Mouse (Mus musculus) right cerebral cortex, postnatal 4 days (tissue): Measurements from ENCODE around the gene Pip4k2a.

ENCODE experiments used
- DNase-seq: peaks from one replicate; pipeline ENCODE4 v3.0.0-alpha.2; 2022

Gene Pip4k2a

DNA sequence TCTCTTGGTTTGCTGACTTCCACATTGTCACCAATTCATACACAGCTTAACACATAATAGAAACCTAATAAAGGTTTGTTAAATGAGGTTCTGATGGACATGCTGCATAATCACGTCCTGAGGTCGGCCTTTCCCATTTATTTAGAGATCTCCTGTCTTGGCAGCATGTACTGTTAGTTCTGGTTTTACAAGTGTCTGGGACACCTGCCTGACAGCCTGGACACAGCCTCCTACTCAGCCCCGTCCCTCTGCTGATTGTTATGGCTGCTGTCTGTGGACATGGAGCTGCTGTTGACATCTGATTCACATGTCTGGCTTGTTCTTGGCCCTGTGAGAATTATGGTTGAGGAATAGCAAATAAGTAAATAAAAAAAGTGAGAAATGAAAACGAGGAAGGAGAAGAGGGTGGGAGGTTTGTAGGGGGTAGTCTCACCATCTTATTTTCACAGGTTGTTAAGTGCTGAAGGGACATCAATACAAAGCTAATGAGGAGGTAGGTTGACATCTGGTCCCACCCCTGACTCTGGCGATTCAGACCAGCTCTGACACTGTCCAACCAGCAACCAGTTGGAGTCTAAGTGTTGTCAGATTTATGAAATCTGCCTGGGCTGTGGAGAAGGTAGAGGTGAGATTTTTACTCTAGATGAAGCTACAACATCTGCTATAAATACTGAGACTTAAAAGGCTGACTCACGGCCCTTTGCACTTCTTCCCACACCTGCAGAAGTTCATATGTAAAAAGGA, 166.7 kb downstream of the Pip4k2a start:
- no peak for DNase-seq

DNA sequence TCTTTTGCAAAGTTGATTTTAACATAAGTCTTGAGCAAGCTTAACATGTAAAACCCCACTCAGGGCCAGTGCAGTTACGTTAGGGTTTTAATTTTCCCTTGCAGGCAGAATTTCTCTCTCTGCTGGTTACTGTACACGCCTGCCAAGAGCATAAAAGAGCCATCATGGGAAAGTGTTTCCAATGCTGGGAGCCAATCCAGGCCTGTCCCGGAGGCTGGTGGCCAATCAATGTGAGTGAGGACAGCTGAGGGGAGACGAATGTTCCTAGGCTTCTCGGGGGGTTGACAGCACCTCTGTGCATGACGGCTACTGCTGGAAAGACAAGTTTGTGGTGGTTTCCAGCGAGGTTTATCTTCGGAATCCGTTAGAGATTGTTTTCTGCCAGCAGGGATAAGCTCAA, 175.2 kb downstream of the Pip4k2a start:
- DNase-seq: peak; percentile 34

DNA sequence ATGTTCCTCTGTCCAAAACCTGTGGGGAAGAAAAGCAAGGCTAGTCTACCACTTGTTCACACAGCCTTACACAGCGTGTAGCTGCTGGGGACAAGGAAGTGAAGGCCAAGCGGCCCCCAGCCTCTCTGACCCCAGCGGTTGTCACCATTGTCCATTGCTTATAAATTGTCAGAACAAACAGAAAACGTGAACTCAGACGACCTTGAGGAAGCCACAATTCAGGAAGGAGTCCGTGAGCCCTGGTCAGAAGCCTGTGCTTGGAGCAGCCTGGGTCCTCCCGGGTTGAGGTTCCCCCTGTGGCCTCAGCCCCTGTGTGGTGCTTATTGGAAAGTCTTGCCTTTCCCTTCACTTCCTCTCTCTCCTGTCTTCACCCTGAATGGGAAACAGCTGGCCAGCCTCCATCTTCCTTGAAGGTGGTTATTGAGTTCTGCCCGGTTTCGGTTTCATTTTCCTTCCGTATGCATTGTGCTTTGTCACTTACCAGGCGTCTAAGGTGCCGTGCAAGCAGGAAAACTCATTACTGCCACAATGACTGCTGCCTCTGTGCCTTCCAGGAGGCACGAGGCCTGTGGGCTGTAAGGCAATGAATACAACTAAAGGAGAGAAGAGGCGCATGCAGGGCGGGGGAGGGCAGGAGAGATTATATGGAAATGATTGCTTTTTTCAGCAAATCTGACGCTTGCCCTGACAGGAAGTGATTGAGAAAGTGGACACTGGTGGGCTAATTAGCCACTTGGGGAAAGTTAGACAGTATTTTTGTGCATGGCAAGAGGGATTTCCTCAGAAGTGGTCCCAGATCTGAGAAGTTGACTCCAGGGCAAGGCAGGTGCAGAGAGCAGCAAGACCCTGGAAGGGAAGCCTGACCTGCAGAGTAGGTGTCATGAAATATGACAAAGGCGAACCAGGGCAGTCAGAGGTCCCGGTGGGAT, 176.2 kb downstream of the Pip4k2a start:
- no peak for DNase-seq

- no peak for DNase-seq
Measured at GRCm38 (mm10) chr2:18819520-18819919, 178.4 kb downstream of the Pip4k2a start.

DNA sequence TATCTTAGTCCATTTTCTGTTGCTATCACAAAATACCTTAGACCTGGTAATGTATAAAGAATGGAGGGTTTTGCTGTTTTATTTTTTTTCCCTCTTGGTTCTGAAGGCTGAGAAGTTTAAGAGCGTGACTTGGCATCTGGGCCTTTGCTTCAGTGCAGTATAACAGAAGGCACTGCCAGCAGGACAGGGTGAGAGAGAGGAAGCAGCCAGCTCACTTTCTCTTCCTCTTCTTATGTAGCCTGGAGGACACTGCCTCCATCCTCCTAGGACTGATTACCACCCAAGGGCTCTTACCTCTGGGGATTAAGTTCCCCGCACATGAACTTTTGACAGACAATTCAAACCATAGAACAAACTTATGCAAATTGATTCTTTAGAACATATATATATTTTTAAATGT, 181.9 kb downstream of the Pip4k2a start:
- no peak for DNase-seq

DNA sequence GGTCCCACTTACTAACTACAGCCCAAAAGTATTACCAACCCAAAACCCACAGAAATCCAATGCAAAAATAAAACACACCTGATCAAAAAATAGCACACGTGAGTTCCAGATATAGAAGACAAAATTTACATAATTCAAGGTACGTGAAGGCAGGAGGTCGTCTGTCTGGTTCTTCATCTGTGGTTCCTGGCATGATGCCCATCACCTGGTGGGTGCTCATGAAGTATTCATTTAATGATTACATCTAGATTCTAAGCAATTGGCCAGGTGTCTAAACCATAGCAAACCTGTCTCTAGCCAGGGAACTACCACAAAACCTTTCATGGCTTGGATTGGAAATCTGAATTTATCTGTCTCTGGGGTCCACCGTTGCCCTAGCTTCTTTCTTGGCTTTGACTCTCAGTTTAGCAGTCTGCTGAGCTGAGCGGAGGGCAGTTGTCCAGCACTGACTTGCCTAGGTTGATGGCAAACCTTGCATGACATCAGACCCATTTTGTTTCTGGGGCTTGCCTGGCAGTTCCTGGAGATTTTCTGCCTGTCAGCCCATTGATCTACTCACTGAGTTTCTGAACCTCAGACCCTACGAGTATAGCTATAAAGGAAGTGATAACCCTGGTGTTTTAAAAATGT, 182.5 kb downstream of the Pip4k2a start:
- no peak for DNase-seq

DNA sequence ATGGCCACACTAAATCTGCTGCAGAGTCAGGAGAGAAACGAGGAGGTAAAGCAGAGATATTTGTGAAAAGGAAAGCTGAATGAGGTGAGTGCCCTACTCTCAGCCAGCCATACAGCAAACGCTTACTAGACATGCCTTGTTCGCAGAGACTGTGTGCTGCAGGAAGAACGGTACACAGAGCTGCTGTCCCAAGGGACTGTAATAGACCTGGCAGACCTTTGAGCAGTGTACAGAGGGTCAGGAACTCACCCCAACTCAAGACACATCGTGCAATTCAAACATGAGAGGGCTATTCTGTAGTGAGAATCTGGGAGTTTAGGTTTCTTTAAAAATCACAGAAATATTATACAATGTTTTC, 183.5 kb downstream of the Pip4k2a start:
- no peak for DNase-seq

DNA sequence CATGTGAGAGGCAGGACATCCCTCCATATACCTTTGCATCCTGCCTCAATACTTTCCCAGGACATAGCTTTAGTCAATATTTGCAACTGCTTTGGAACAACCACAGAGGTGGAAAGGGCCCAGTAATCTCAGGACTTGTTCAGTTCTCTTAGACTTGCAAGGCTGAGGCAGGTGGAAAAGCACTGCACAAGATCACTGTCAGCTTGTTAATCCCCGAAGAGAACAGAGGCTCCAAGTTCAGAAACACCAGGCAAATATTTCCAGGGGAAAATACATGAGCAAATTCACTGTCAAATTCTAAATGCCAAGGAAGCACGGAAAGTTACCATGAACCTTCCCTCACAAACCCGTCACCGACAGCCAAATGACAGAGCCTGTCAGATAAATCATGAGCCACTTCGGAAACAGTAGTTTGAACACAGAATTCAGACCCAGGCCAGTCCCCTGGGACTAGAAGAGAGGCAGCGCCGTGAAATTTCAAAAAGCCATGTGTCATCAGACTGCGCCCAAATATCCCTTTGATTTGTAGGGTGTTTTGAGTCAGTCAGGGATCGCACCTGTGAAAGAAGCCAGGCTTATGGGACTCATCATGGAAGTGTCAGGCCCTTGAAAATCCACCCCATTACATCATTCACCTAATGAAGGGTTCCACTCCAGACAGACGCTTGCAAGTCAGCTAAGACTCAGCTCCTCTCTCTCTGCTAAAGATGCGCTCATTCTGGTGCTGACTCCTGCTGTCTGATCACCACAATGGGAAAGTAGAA, 184.1 kb downstream of the Pip4k2a start:
- DNase-seq: no peak

DNA sequence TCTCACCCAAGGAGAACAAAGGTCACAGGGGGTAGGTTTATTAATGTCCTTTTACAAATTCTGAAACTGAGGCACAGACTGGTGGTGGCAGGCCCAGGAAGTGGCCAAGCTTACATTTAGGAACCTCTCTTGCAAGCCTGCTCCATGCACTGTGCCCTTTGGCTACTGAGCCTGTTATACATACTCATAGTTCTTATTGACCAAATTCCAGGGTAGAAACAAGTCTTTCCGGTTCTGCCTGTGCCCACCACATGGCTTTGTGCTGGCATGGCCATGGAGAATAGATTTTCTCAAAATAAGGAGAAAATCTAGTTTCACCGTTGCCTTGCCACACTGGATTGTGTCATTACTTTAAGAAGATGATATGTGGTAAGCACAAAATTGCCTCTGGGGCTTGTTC, 190.0 kb downstream of the Pip4k2a start:
- no peak for DNase-seq

DNA sequence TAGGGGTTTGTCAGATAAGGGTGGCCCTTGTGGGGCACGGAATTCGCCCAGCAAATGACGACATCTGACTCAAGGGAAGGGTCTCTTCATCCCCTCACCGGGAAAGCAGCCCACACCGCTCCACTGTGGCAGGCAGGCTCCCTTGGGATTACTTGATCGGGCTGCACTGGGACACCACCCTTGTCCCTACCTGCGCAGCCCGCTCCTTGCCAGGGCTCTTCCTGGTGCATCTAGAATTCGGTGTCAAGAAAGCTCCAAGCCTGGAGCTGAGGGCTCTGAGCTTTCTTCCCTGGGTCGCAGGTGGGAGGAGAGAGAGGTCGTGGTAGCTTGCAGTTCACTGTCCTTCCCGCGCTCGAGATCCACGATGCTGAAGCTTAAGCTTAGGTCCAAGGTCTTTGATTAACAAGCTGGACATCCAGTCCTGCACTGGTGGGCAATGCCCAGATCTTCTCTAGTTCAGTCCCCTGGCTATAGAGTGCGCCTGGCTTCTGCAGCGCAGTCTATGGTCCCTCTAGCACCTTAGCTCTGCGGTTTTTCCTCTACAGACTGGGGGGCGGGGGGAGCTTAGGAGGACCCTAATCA, 196.6 kb downstream of the Pip4k2a start:
- no peak for DNase-seq

DNA sequence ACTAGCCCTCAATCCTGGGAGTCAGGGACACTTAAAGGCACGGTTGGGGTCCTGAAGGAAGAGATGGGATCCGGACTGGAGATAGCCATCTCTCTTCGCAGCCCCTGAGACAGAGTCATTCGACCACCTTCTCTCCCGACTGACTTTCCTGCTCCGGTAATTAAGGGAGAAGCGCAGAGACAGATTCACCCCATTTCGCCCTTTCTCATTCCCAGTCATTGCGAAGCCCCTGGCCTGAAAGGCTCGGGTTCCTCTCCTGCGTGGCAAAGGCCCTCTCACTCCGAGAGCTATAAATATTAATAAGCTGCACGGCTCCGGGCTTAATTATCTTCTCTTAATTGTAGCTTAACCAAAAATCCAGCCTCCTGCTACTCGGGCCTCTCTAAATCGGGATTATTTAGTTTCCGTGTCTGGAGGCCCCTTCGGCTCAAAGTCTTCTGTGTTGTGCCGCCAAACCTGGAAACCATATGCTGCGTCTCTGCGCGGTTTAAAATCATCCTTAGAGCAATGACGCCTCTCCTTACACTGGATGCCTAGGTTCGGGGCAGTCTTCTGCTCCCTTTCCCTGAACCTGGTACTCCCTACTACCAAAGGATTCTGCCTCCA, 197.2 kb downstream of the Pip4k2a start:
- DNase-seq: no peak

DNA sequence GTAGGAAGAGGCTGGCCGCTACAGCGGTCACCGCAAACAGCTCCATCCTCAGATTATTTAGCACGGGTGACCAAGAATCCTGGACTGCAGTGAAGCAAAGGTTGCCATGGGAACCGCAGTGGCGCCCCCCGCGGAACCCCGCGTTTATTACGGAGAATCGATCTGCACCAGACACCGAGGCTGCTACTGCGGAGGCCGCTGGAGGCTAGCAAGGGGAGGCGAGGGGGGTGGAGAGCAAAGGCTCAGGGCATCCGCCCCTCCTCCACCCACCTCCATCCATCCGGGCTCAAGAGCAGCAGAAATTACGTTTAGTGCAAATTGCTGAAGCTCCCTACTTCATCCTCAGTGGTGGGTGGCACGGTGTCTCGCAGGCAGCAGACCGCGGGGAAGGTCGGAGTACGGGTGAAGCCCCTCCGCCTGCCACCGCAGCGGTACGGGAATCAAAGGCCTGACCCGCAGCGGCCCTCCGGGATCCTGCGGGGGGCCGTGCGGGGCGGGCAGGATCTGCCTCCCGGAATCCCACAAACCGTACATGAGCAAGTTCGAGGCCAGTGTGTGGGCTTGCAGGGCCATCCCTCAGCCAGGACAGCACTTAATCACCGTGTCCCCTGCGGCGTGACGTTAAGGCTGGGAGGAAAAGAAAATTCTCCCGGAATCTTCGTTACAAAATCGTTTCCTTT, 197.8 kb downstream of the Pip4k2a start:
- DNase-seq: peak; percentile 84

DNA sequence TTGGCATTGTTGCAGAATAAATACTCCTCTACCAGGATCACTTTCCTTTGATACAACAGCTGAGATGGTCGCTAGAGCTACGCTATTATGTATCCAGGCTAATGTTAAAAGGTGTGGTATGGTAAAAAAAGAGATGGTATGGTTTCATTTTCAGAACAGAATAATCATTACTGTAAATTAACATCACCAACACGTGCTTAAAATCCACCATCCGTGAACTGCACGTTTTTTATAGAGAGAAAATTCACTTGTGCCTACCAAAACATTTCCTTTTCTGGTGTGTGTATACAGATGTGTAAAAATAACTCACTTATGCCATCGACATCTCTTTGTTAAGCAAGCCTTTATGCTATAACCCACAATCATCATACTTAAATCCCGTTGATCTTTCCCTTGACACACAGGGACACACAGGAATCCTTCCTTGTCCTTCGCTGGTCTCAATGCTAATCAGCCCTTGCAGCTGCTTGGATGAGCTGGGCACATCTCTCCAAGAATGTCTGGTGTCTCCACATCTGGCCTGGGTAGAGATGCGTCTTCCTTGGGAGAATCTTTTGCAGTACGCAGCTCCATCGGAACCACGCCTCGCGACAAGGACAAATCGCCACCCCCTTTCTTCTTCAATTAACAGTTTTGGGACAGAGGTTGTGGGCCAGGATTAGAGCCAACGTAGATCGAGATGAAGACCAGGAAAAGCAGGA, 198.5 kb downstream of the Pip4k2a start:
- no peak for DNase-seq

DNA sequence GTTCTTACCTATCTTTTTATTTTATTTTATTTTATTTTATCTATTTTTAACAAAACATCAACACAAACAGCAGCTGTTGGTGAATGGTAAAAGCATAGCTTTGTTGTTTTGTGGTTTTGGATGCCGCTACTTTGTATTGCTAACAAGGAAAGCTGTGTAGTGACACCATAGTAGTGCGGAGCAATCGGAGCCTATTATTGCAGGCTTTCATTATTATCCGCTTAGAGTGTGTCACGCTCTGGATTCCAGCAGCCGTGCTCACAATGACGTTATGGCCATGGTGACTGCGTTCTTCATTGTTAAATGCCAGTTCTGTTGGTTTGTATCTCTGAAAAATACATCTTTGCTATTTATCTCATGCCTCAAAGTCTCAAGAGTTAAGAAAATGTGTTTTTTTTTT, 200.2 kb downstream of the Pip4k2a start:
- no peak for DNase-seq

- DNase-seq: no peak
Measured at GRCm38 (mm10) chr2:18794261-18794660, 203.7 kb downstream of the Pip4k2a start.
